Mouse (Mus musculus): Measurements from ENCODE around the gene Zfp446.

The Zfp446 gene

GRCm38 (mm10) chr7:12987409-12988189 is 10.0 kb downstream of the Zfp446 start:
- DNase-seq = no peak

- no peak for DNase-seq
These were observed 14.6 kb downstream of the Zfp446 start for GRCm38 (mm10) chr7:12992222-12992621.

- DNase-seq = no peak
These were observed 15.5 kb downstream of the Zfp446 start for GRCm38 (mm10) chr7:12993148-12993547.

- no peak for DNase-seq
These were observed 18.2 kb downstream of the Zfp446 start for GRCm38 (mm10) chr7:12995862-12996261.

- no peak for DNase-seq
These were observed 19.6 kb downstream of the Zfp446 start for GRCm38 (mm10) chr7:12997230-12997629.

GRCm38 (mm10) chr7:12998053-12998452 is 20.4 kb downstream of the Zfp446 start, which contains the start of gene Slc27a5:
Gene Slc27a5 (minus strand): TSS chr7:12998192.
- DNase-seq = no peak

GRCm38 (mm10) chr7:12998851-12999250 is 21.2 kb downstream of the Zfp446 start, which contains the start of gene Trim28:
Gene Trim28 (plus strand): TSS chr7:12999114.
- DNase-seq = no peak

- no peak for DNase-seq
These were observed 23.9 kb downstream of the Zfp446 start for GRCm38 (mm10) chr7:13001584-13001983.

GRCm38 (mm10) chr7:13003380-13003779 is 25.7 kb downstream of the Zfp446 start:
- DNase-seq = no peak

- peak; percentile 54 for DNase-seq
These were observed 28.4 kb downstream of the Zfp446 start for GRCm38 (mm10) chr7:13006011-13006410.

GRCm38 (mm10) chr7:13006531-13006930 is 28.9 kb downstream of the Zfp446 start:
- no peak for DNase-seq

- peak; percentile 59 for DNase-seq
These were observed 29.9 kb downstream of the Zfp446 start for GRCm38 (mm10) chr7:13007341-13008092.

GRCm38 (mm10) chr7:13009143-13010004 is 31.7 kb downstream of the Zfp446 start:
- DNase-seq = peak; percentile 95

GRCm38 (mm10) chr7:13010005-13010908 is 32.6 kb downstream of the Zfp446 start, which contains the start of gene Zbtb45:
Gene Zbtb45 (minus strand): TSS chr7:13010034.
- peak; percentile 52 for DNase-seq

- no peak for DNase-seq
These were observed 36.0 kb downstream of the Zfp446 start for GRCm38 (mm10) chr7:13013671-13014070.

GRCm38 (mm10) chr7:13014275-13014839 is 36.7 kb downstream of the Zfp446 start:
- no peak for DNase-seq

GRCm38 (mm10) chr7:13015217-13015616 is 37.6 kb downstream of the Zfp446 start:
- no peak for DNase-seq

GRCm38 (mm10) chr7:13022773-13023535 is 45.3 kb downstream of the Zfp446 start:
- peak; percentile 82 for DNase-seq

- DNase-seq = peak; percentile 96
These were observed 46.5 kb downstream of the Zfp446 start for GRCm38 (mm10) chr7:13023928-13024731.

- peak; percentile 90 for DNase-seq
These were observed 47.2 kb downstream of the Zfp446 start for GRCm38 (mm10) chr7:13024805-13025204.
